Mouse (Mus musculus) spleen, postnatal 14 days (tissue): ENCODE measurements around the gene Bcl6.
A peak's percentile ranks its signal among the peaks of the same experiment; 100 is the strongest.

ENCODE experiments used
- DNase-seq, 2 experiments: peaks; one replicate each; pipeline ENCODE4 v3.0.0; 2021 to 2022; ENCODE audit warnings: low spot score in 2 of 2

Gene Bcl6

DNA sequence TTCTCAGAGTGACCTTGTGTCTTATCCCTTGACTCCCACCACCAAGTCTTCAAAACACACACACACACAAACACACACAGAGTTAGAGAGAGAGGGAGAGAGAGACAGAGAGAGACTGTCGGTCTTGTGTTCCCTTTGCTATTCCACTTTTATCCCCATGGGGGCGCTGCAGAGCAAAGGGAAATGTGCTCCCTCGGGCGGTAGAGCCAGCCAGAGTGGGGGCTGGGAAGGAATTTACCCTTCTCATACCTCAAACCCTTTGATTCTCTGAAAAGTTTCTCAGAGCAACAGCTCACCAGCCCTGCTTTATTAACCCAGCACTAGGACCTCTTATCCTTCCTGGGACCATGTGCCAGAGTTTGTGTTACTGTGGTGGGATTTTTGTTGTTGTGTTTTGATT is 2.5 kb upstream of the Bcl6 start:
- peak; percentile 72 to 86 for DNase-seq

DNA sequence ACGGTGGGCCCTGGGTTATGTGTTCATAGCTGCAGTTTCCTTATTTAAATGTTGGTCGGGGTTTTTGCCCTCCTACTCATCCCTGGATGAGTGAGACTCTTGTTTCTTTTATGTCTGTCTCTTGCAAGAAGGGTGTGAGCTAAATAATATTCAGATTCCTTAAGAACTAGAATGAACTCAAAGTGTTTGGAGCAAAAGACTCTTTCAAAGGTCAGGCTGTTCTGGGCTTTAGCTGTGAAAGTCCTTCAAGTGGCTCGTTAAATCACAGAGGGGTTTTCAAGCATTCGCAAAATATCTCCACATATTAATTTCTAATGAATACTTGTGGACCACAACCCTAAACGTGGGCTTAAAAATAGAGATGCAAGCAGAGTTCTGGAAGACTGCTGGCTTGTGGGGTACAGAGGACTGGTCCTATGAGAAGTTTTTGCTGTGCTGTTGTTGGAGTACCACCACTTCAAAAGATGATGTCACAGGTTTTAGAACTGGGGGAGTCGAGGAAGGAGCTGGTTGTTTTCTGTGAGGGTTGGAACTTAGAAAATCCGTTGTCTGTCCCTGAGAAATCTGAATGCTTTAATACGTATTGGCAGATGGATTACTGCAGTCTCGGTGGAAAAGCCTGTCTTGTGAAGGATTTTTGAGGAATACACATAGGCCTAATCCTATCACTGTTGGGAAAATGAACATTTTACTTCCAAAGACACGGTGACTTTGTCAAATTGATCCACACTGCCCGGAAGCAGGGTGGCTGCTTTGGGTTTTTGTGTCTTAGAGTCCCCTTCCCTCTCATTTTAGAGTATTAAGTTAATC is 1.7 kb upstream of the Bcl6 start:
- no peak for DNase-seq

DNA sequence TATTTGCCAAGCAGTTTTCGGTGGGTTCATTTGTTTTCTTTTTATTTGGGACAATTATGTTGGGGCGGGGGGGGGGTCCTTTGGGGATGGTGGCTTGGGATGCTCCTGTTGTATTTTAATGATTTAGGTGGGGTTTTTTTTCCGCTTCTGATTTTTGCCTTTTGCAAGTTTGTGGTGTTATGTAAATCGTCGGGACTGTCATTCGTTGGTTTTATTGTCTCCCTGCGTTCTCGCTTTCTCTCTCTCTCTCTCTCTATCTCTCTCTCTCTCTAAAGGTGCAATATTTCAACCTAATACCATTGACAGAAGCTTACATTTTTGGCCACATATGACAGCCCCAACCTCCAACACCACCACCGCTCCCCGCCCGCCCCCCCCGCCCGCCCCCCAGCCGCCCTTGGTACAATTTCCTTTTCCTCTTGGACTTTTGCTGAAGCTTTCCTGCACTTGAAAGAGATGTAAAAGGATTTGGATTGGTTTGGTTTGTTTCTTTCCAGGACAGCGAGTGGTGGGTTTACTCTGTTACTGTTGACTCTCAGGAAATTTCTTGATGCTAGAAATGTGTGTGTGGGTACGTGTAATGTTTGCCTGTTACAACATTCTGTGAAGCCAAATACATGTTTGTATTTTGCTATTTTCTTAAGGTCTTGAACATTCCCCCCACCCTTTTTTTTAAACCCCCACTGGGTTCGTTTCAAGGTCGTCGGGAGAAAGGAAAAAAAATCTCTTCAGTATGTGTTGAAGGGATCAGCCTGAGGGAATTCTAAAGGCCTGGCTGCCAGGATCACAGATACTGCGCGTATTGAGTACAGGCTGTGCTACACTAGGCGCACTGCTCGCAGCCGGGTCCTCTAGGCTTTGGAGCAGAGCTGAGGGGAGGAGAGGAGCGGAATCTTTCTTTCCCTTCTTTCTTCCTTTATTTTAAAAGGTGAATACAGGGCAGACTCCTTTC is 833 bp upstream of the Bcl6 start:
- DNase-seq, result no peak

DNA sequence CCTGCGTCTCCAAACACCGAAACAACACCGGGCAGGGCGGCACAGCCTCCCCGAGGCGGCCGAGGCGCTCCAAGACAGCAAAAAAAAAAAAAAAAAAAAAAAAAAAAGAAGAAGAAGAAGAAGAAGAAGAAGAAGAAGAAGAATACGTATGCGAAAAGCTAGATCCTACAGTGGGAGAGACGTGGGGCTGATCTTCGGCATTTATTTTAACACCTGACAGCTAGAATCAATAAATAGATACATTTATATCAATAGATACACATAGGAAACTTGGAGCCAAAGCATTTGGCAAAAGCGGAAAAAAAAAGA is 541 bp downstream of the Bcl6 start:
- DNase-seq, result no peak

DNA sequence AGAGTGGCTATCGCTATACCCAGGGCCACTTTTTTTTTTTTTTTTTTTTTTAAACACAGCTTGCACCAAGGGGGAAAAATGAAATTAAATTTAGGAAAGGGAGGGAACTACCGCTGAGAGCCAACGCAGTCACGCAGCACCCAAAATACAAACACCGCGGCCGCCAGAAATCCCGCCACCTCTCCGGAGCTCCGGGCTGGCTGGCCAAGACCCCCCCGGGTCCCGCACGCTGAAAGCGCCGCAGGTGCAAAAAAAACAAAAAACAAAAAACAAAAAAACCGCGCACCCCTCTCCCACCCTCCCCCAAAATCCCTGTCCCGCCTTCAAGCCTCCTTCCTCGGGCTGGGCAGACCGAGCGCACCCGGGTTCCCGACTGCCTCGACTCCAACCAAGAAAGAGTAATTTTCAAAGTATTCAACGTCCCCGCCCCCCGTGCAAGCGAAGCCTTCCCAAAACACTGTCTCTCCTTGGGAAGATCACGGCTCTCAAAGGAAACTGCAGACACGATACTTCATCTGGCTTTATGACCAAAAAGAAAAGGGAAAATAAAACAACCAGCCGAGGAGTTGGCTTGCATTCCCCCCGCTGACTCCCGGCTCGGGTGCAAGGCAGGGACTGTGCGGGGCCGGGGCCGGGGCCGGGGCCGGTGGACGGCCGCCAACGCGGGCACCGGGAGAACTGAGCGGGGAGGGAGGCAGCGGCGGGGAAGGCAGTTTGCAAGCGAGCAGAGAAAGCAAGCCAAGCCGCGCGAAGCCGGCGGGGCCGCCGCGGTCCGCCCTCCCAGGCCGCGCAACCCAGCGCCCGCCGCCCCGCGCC is 1.1 kb downstream of the Bcl6 start:
- DNase-seq, result peak in 1 of 2 experiments; percentile 43

DNA sequence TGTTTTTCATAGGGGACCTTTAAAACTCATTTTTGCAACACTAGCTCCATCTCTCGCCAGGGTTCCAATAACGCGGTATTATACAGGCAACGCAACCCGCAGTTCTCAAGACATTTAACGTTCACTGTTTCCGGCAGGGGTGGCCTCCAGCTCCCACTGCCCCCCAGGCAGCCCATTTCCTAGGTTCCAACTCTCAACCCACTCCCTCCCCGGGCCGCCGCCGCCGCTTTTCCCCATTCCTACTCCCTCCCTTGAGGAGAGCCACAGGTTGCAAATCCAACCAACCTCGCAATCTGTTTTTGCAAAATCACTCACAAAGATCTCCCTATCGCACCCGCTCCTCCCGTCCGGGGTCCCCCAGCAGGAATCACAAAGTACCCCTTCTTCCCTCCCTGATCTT is 1.8 kb downstream of the Bcl6 start:
- no peak for DNase-seq

DNA sequence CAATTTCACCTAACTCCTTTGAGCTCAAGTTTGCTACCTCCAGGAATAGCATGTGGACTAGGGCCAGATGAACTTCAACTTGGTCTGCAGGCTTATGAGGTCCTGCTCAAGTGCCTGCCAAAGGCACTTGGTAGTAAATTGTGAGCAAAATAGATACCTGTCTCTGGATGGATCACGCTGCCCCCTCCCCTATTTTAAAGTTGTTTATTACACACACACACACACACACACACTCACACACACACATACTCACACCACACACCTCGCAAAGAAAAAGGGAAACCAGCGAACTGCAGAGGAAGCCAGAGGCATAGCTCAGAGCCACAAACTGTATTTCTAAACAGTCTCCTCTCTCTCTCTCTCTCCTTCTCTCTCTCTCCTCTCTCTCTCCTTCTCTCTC is 2.5 kb downstream of the Bcl6 start:
- no peak for DNase-seq

DNA sequence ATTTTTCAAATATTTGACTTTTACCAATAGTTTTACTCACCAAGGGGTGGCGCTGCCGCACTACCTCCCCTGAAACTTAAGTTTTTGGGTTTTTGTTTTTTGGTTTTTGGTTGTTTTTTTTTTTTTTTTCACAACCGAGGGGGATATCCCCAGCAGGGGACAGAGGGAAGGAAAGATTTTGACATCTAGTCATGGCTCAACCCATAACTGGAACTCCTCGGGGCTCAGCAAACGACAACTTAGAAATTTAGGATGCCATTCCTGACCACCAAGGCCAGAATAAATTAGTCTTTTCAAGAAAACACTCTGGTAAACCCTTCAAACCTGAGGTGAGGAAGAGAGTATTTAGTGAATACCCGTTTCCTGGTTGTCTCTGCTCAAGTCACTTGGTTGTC is 3.2 kb downstream of the Bcl6 start:
- DNase-seq, result peak in 1 of 2 experiments; percentile 51

DNA sequence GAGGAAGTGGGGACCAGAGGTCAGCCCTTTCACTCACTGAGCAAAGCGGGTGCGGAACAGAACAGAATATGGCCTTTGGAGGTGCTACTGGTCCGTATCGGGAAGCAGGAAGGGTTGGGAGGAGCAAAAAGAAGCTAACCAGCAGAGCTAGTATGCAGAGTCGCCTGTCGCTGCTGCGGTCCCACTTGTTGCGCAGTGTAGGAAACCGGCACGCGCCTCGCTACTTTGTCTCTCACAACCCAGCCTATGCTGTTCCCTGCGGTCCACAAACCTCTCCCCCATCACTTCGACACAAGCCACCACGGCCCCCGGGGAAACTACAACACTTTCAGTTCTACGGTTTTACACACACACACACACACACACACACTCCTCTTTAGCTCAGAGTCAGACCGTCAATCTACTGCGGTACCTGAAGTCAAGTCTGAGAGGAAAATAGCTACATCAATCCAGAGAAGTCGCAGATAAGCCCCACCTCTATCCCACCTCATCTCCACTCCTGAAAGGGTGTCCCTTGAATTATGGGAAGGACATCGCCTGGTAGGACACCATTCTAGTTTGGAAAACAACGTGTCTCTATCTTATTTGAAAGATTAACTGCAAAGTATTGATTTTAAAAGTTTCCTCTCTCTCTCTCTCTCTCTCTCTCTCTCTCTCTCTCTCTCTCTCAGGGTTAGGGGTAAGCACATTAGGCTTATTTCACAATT is 3.7 kb downstream of the Bcl6 start:
- DNase-seq, result no peak

DNA sequence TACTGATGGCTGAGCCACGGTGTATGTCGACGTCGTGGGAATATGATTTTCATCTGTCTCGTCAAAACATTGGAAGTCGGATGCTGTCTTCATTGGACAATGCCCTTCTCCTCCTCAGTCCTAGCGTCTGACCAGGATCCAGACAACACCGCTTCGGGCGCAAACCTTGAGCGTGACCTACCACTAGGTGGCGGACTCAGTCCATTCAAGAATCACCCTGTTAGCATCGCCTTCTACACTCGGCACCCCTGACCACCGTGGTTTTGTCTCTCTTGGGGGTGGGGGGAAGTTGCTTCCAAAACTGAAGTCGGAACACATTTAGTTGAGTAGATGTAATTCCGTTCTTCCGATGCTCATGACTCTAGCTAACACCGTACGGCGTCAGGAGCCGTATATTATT is 4.5 kb downstream of the Bcl6 start:
- DNase-seq, result peak; percentile 71 to 81

DNA sequence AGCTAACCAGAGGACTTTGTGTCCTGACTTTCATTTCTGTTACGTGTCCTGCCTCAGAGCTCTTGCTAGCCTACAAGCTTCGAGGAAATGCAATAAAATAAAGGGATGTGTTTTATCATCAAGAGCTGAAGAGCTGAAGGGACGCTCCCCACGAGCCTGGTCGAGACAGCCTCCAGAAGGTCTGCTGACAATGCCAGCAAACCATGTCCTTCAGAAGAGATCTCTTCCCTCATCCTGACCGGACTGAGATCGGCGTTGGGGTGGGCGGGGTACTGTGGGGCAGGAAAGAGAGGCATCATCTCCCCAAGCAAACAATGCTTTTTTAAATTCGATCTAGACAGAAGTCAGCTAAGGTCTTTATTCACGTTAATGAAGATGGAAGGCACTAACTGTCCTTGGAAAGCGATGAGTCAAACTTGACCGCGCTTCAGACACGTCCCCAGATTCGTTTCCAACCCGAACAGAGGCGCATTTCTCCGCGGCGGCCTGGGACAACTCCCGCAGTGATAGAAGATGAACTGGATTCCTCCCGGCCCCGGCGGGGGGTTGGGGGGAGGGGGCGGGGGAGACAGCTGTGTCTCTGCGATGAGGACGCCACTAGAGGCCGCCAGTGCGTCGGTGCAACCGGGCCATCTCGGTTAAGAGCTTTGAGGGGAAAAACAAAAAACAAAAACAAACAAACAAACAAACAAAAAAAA is 5.6 kb downstream of the Bcl6 start:
- peak in 1 of 2 experiments; percentile 53 for DNase-seq

DNA sequence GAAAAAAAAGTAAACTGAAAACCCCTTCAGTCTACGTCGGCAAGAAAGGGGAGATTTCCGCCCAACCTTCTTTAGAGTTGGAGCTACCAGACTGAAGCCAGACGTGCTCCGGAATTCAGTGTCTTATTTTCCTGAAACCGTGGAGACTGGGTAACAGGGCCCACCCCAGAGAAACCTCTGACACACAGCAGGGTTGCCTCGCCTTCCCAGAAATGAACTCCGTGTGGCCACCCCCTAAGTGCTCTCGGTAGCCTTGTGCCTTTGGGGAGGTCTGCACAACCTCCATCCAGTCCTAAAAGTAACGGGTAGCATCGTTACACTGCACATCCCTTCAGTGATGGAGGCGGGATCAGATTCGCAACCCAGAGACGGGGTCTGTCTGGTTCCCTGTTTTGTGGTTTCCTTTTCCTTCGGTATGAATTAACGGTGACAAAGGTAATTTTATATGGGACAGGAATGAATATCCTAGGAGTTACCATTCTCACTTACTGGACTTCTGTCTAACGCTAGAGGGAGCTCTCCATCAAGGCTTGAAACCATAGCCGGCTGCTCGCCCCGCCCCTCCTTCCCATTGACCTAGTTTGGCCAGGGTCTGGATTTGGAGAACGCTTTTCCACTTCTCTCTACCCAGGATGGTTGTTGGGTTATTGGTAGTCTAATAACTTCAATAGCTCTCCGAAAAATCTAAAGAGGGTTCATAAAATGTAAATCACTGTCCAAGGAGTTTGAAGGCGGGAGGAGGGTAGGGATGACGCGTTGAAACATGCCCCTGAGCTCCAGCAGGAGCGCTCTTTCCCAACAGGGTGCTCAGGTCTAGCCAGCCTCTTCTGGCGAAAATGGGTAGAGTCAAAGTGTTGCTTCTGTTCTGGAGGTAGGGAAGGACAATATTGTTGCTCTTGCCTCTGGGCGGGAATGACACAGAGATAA is 6.5 kb downstream of the Bcl6 start:
- peak in 1 of 2 experiments; percentile 49 for DNase-seq

DNA sequence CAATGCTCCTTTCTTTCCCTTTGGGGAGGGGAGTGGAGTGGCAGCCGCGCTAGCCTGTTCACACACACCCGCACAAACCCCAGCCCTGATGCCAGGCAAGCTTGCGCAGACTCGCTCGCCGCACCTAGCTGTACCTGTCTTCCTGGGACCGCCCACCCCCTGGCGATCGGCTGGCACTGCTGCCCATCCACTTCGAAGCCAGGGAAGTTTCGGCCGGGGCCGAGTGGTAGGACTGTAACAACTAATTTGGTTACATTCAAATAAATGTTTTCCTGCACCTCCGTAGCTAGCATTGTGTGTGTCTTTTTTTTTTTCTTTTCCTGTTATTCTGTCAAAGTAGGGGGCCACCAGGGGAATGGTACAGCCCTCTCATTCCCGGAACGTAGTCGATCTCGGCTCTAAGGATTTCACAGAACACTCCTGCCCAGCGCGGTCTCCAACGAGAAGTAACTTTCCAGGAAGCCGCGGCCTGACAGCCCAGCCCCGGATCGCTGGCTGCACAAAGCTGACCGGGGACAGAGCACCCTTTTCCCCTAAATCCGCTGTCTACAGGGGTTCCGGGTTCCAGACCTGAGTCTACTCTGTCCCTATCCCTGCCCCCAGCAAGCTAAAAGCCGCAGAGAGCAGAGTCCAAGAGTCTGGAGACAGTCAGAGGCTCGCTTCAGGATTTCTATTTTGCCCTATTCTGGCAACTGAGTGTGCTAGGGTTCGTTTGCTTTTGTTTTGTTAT is 7.5 kb downstream of the Bcl6 start:
- no peak for DNase-seq

DNA sequence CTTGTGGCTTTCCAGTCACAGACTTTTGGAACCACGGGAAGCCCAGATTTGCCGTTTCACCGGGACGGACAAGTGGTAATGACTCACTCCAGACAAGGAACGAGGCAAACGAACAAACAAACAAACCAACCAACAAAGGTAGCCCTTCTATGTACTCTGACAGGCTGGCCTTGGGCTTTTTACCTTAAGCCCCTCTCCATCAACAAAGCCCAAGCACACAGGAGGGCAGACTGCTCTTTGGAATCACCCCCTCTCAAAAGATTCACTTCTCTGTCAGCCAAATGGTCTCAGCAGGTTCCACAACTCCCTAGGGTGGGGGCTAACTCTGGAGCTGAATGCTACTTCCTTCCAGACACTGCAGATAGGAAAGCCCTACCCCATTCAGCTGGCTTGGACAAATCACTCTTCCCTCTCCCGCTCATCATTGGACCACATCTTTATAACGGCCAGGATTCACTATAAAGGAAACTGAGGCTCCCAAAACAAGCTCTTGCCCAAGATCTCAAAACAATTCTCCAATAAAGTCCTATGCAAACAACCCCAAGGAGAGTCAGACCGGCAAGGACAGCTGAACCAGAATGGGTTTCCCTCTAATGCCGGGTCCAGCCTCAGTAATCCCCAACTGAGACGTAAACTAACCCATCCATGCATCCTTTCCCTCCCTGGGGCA is 8.3 kb downstream of the Bcl6 start:
- no peak for DNase-seq

DNA sequence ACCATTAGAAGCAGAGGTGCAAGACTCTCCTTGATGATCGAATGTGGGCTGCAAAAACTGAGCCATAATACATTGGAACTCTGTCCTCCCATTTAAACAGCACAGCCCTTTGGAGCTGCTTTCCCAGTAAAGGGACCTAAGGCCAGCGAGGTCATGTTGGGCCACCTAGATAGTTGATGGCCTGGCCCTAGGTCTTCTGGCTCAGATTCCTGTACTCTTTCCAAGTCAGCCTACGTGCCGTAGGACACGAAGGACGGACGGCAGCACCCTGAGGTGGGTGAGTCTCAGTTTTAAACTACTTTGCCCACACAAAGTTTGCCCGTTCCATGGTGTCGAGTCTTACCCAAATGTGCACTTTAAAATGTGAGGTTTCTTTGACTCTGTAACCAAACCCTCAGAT is 9.2 kb downstream of the Bcl6 start:
- no peak for DNase-seq

DNA sequence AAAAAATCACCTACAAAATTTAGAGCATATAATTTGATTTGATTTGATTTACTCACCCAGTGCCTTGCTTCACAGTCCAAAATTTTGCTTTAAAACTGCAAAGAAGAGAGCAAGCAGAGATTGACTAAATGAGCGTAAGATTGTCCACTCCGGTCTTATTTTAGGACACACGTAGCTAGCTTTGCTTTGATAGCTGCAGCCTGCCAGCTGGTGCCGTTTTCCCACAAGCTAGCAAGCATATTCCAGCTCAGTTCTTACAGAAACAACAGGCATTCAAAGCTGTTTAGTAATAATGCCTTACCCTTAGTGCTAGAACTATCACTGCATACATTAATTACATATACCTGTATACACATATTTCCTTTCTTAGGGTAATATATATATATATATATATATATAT is 10.2 kb downstream of the Bcl6 start:
- no peak for DNase-seq

DNA sequence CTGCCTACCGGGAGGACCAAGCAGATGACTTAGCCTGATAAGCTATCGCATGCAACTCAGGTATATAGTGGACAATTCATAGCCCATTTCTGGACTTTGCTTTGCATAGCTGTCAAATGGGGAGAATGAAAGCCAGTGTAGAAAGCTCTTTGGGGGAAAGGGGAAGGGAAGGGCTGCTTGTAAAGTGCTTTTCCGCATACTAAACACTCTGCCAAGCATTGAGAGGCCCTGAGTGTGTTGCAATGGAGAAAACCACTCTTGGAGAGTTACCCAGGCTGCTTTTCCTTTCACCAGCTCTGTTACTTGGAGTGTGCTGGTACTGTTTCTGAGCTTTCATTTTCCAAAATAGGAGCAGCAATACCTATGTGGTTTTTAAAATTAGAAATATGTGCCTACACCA is 10.9 kb downstream of the Bcl6 start:
- DNase-seq, result no peak

DNA sequence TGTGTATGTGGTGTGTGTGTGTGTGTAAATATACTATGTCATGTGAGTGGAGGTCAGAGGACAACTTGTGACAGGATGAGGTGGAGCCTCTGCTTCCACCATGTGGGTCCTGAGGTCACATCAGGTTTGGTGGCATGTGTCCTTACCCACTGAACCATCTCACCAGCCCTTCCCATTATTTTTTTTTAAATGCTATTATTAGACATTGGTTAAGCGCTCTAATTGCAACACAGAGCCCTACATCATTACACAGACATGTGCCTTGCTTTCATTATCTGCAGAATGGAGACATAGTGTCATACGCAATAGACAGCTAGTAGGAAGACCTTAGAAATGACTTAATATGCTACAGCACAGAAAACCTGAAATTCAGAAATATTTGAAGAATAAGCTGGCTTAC is 12.5 kb downstream of the Bcl6 start:
- DNase-seq, result no peak
